Mouse (Mus musculus) frontal cortex, adult (tissue): ENCODE measurements at regions not wholly inside any gene's neighbourhood (a gene's known extent, or its start where the extent isn't known, plus 50 kb on each side); places are given as distances from the start of the nearest gene placed in this dataset.

ENCODE experiments used
- ATAC-seq: cut with Nextera tagmentation; 2 replicates; pipeline ENCODE4 v1.9.2; 2017; ENCODE audit warnings: mild to moderate bottlenecking, moderate library complexity, mixed read lengths; ENCODE audit not compliant: low TSS enrichment

DNA sequence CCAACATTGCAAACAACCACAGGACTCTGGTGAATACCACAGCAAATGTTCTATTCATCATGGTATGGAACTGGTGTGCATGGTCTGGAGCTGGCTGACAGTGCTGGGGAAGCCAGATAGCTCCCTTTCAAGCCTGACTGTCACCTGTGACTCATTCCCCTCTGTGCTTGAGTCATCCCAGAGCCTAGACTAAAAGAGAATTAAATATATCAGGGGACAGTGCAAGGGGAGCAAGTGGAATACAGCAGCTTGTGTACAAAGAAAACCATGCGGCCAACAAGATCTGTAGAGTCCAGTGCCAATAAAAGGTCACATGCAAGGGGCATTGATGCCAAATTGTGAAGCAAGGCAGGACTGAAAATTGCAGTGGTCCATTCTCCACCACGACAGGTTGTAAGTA lies 117.7 kb downstream of the Pah start:
- no peak for ATAC-seq

DNA sequence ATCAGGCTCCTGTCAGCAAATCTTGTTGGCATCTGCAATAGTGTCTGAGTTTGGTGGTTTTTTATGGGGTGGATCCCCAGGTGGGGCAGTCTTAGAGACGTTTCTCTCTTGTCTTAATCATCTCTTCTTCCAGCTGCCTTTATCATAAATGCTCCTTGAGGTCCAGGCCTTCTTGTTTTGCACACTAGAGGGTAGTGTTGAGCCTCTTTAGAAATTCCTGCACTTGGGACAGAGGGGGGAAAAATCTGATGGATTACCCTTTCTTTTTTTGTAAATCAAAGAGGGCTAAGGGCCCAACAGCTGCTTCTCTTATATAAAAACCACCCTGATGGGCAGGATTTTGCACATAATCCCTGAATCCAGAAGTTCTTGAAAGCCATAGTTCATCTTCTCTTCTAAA lies 127.5 kb downstream of the Pah start:
- peak; percentile 90 for ATAC-seq

DNA sequence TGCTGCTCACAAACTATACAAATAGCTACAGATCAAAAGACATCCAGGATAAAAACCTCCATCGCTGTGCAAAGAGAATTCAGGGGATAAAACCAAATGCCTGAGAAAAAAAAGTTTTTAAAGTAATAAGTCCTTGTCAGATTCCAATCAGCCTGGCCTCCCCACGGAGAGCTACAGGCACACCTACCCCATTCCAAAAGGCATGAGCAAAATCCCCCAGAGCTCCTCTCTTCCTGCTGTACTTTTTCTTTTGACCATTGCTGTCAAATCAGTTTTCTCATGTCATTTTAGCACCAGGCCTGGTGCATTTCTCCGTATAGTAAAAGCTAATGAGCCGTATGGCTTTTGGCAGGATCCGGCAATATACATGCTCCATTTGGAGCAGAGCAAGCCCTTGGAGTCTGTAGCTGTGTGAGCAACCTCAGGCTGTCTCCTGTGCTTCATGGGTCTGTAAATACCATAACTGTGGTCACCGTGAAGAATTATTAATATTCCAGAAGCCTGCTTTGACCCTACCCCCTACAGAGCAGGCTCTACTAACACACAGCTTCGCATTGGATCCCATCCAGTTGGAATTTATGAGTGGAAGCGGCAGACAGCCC lies 130.6 kb downstream of the Pah start:
- no peak for ATAC-seq

DNA sequence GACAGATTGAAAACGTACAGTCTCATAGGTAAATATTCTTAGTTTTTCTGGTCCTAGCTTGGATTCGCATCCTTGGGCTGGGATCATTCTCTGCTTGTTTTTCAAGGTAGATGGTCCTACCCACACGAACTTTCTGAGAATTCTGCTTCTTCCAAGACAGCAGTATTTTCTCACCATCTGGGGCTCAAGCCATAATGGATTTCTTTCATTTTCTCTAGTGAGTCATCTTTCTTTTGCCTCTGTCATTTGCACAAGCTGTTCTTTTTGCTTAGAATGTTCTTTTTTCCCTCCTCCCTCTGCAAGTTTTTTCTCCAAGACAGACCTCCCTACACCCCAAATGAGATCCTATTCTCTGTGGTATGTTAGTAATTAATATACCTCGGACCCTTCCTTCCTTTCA lies 132.5 kb downstream of the Pah start:
- peak; percentile 97 for ATAC-seq

DNA sequence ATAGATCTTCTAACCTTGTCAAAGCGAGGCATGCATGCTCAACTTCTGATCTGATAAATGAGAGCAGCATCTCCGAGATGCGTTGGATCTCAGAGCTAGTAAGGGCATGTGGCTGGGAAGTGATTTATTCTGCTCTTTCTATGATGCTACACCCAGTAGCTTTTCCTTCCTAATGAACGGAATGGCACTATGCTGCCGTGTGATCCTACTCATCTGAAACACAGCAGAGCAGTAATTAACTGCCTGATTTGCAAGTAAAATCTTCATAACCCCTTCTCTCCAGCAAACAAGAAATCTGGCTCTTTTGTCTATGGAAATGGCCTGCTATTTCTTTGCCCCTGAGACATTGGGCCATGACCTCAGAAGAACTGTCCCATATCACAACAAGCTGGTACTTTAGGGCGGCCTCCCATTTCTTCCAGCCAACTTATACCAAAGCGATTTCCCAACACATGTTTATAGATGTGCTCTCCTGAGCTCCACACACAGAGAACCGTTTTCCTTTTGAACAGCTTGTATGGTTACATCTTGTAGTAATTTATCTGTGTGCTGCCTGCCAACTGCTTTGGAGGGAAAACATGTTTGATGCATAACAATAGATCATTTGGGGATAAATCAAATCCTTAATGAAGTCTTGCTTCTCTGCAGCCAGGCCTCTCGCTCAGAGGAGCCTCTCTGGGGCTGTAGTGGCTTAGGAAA lies 144.6 kb downstream of the Pah start:
- peak; percentile 35 for ATAC-seq

DNA sequence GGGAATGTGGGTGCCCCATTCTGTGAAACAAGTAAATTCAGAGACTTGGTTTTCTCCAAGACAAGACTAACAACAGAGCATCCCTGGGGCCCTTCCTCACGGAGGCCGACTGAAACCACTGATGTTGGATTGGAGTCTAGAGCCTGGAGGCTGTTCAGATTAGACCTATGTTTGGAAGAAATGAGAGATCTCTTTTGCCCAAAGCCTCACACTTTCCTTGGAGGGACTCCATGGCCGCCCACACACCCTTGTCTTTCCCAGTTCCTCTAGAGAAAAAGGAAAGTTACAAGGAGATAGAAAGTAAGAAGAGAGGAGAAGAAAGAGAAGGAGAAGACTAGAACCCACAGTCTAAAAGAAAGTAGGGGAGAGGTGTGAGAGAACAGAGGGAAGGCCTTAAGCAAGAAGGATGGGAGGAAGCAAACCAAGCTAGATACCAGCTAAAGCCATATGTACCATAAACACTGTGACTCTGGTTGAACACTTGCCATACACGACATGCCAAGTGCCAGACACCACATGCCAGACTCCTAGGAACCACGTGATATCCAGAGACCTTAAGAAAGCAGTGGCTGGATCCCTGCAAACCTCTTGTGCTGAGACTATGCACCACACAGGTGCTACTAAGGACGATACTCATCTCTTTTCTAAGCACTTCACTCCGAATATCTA lies 145.3 kb downstream of the Pah start:
- ATAC-seq, result peak; percentile 88

DNA sequence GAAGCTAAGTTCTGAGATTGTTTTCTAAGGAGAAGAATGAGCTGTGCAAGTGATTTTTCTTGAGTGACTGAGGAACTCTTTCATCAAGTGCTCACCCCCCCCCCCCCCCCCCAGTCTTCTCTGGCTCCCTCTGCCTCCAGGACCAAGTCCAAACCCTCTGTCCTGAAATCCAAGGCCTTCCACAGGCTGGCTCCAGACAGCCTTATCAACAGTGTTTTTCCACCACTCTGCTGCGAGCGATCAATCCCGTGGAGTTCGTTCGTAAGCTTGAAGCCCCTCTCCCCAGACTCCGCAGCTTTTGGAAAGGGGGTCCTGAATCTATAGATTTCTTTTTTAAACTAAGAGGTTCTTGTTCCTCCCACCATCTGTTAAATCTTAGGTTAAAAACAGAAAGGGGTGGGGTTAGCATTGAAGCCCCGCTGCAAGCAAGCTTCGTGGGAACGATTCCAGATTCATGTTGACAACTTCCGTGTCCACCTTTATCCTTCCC lies 146.1 kb downstream of the Pah start:
- no peak for ATAC-seq

DNA sequence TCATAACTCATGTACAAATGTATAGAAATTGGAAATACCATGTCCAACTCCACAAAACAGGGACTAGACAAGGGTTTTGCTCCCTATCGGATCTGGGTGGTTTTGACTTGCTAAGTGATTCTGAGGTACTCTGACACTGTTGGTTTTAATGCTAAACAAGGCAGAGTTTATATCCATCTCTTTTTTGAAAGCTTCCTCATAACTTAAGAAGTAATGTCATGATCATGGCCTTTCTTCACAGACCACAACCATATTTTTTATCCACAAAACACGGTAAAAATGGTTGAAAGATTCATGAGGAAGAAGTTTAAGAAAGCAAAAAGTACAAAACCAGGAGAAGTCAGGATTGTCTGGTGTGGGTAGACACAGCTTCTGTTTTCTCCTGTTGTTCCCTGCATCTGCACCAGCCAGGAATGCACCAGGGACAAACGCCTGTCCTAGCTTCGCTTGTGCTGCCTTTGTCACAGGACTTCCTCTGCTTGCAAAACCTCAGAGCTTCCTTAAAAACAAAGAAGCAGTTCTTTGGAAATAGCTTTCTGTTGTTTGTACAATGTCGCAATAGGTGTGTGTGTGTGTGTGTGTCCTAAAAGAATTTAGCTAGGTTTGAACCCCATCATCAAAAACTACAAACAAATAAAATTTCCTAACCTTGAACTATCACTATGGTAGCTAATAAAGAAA lies 153.3 kb downstream of the Pah start:
- ATAC-seq, result no peak

DNA sequence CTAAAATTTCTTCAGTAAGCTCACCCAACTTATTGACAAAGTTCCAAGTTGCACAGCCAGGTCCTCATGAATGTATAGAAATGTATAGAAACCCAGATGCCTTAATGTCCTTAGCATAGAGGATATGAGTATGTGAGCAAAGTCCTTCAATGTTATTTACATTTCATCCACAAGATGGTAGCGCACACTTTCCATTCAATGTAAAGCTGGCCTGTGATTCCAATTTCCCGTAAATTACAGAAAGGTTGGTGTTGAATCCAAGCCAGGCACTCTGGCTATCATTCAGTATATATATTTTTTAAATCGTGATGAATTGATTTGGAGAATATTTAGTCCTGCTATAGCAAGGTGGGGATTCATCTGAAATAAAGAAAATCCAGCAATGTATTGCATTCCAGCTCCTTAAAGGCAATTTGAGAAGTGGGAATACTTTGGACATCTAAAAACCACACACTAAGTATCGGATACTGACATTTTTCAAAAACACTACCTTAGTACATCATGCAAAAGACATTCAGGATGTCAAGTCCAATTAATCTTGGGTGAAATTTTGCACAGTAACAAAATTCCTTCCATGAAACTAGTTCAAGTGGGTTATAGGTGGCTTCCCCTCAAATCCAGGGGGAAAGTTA lies 154.6 kb downstream of the Pah start:
- ATAC-seq, result no peak

DNA sequence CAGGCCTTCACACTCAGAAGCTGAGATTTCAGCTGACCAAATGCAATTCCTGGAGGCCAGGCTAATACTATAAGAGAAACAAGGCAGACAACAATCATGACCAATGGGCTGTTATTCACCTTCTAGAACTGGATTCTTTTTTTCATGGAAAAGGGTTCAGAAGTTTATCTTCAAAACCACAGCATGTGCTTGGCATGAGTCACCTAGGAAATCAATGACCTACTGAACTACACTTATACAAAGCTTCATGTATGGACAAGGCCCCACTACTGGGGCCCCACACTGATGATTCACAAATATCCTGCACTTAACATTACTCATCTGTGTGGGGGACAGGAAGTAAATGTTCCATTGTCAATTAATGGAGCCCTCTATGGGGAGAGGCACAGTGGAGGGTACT lies 157.4 kb downstream of the Pah start:
- no peak for ATAC-seq

DNA sequence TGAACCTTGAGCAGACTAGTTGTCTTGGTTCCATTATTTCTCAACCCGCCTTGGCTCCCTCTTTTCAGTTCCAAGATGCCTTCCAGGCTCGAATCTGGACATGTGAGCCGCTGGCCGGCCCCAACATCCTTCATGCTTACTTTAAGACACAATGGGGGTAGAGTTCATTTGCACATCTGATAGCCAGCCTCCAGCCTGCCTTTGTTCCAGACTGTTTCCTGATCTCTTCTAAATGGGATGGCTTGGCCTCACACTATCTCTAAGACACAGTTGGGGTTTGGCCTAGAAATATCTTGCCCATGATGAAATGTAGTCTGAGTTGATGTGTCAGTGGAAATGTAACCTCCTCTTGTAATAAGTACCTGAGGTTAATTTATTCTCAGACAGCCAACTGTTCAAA lies 164.7 kb downstream of the Pah start:
- ATAC-seq, result no peak

DNA sequence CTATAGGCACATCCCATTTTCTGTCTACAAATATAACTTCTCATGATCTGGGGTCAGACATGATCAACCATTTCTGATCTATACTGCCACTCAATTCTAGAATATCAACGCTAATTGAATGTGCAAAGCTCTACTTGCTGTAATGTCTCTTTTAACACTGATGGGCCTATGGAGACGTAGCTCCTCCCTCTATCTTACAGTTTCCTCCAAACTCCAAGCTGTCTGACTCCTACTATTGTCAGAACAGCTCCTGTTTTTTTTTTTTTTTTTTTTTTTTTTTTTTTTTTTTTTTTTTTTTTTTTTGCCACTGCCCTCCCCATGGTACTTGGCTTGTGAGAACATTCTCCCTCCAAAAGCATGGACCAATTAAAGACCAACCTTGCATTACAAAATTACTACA lies 165.2 kb downstream of the Pah start:
- ATAC-seq, result no peak

DNA sequence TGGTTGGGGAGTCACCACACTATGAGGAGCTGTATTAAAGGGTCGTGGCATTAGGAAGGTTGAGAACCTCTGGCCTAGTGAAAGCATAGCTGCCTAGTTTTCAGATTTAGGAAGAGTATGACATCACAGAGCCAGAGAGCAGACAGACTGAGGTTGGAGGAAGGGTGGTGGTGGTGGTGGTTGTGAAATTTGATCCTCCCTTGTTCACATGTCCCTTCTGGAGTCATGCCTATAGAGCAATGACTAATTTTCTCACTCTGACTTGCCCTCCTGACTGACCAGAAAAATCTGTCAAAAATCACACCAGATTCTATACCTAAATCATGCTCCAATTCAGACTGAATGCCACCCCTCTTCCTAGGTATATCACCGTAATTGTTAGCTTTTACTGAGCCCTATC lies 166.2 kb downstream of the Pah start:
- no peak for ATAC-seq

DNA sequence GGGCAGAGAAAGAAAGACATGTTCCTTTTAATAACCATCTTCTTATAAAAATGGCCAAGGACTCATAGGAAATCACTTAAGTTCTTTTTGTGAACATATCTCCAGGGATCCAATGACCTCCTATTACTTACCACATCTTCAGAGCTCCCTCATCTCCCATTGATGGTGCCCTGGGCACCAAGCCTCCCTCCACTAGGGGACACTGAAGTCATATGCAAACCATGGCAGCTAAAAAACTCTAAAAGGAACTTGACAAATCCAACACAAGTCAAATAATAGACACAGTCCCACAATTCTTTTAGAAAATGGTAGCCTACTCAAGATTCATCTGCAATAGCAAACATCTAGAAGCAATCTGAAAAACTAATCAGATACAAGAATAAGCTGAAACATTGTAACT lies 167.2 kb upstream of the Igf1 start:
- no peak for ATAC-seq

DNA sequence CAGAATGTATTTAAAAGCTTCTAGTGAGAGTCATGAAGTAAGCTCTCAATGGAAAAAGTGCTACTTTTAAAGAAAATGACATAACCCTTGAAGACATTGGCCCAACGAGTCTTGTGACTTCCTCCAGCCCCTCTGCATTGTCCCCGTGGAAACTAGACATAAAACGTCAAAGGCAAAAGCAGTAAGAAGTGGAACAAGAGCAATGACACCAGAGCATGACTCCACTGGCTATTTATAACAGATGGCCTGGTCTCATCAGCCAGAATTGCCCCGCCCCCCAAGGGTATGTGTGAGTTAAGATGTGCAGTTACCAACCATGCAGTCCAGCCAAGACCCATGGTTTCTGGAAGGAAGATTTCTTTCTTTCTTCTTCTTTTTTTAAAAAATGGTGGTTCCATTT lies 161.6 kb upstream of the Igf1 start:
- ATAC-seq, result no peak

DNA sequence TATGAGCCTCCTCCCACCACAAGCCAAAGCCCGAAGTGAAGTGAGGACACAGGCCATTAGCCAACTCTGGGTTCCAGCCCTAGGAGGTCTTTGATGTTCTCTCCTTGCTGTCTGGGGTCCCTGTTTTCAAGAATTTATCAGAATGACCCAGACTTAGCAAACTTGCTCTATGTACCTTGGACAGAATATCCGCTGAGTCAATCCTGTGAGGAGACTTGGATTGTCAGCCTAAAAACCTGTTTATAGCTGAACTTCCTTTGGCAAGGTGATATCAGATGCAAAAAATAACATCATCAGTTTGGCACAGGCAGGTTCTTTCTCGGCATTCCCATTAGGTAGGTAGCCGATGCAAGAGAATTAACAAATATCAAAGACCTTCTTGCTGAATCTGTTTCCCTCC lies 146.9 kb upstream of the Igf1 start:
- ATAC-seq, result no peak

DNA sequence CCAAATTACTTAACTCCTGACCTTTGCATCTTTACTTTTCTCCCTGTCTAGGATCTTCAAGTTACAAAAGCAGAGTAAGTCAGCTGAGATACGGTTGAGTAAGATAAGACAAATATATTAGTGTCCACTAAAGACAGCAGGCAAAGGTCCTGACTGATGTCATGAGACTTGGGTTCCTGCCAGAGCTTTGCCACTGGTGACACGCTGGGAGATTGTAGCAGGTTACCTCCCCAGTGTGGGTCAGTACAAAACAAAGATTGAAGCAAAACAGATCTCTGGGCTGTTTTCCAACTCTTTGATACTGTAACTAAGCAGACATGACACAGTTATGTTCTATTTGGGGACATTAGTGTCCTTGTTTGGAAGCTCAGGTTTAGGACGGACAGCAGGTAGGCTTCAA lies 146.3 kb upstream of the Igf1 start:
- no peak for ATAC-seq

DNA sequence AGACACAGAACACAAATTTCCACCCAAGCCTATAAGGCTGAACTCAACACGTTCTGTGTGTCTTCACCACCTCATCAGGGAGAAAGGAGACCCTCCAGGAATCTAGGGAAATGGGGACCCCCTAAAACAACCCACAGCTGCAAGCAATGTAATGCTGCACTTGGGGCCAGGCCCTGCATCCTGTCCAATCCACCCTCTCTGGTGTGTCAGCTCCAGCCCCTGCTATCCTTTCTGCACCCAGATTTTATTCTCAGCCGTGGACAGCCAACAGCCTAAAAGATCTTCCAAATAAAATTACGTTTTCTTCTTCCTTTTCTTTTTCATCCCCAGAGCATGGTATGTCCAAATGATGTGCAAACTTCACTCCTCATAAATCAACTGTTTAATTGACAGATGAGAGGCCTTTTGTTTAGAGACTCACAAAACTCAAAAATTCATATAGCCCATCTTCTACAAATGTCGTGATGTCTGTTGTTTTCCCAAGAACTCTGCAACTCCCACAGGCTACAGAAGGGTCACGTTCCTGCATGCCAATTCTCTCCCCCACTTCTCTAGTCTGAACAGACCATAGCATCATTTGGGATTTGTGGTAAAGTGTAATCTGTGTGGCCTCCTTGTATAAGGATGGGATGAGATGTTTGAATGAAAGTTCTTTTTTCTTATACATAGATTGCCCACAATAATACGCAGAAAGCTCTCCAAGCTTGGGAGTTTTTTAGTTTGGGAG lies 142.0 kb upstream of the Igf1 start:
- ATAC-seq, result no peak

DNA sequence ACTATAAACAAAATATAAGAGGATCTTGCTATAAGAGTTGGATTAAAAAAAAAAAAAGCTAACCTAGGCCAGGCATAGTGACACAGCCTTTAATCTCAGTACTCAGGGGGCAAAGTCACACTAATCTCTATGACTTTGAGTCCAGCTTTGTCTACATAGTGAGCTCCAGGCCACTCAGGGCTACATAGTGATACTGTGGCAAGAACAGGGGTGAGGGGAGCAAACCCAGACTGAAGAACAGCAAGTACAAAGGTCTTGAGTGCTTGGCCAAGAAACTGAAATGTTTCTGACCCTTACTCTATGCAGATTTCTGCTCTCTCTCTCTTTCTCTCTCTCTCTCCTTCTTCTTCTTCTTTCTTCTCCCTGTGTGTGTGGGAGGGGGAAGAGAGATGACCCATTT lies 140.9 kb upstream of the Igf1 start:
- no peak for ATAC-seq

DNA sequence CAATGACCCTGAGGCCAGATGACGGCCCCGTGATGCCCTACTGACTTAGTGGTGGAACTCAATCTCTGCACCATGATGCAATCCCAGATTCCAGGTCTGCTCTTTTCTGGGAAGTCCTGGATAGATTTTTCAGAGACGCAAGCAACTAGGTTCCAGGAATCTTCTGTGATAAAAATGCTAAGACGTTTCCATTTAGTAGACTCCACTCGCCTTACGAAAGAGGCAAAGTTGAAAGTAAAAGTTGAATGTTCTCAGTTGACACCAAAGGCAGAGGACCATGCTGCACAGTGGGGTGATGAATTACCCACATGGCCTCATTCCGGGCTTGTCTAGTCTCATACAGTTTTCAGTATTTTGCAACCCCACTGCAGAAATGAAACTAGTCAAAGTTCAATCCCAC lies 139.6 kb upstream of the Igf1 start:
- no peak for ATAC-seq

DNA sequence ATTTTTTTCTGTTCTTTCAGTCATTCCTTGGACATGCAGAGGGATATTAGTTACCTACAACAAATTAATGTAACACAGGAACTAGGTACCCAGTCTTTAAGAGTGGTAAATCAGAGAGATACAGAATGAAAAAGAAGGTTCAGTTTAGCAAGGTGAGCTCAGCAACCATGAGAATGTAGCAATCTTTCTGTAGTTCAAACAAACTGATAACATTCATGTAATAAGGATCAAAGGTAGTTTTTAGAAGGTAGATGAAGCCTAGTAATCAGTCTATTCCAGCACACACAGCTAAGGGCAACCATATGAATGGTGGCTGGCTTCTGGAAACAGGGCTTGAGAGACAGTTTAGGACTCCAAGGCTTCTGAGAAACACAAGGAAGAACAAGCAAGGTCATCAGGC lies 138.1 kb upstream of the Igf1 start:
- no peak for ATAC-seq

DNA sequence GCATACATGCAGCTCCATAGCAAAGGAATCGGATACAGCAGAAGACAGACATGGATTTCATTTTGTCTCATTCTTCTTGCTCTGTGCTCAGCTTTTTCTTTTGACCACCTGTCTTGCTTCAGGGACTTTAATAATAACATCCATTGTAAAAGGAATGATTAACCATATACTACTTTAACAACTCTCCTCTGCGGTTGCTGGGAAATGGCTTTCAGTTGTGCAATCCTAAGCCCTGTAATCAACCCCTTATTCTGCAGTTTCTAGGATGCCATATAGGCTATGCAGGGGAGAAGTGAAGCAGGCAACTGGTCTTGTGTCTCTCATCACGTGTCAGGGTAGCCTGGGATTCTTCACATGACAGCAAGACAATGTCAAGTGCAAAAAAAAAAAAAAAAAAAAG lies 135.8 kb upstream of the Igf1 start:
- ATAC-seq, result no peak
